Mouse (Mus musculus): ENCODE results near the gene Kcnip1. TPM values are rescaled to one million over a fixed set of nuclear protein-coding genes. Genes with fewer than 3 reads are reported as not detected.

Gene Kcnip1
- polyA plus RNA-seq, 1 experiment from 2014 or later: 10.2 TPM

DNA sequence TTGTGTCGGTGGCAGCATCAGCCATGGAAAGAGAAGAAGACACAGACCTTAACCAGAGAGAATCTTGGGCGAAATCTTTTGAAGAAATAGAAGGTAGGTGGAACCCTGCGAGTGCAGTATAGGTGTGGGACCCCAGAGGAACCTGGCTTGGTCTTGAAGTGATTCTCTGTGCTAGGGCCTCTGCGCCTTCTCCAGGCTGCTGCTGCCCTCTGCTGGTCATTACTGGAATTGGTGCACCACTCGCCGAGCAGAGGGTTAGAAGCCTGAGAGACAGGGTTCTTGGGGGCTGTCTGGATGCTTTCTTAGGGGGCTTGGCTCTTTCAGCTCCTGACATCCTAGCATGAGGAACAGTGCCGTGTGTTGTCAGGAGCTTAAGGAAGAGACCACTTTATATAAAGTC, 271.7 kb downstream of the Kcnip1 start:
- H3K9me3 ChIP-seq: no peaks in the 10 kb centered on the region
- H3K4me3 ChIP-seq (replicated peaks): no peak overlapping the region
- no peaks in the 10 kb centered on the region for H3K27me3 ChIP-seq (replicated peaks)
- no peak overlapping the region for H3K27ac ChIP-seq
- no peaks in the 10 kb centered on the region for H3K4me1 ChIP-seq (replicated peaks)
- no peak overlapping the region for H3K4me2 ChIP-seq (replicated peaks)
- no peak overlapping the region for H3K9ac ChIP-seq
- 21% methylated on average over 7 of the region's 7 CpGs for WGBS
- no peaks in the 10 kb centered on the region for H3K36me3 ChIP-seq
- no peak for ATAC-seq

GRCm38 (mm10) chr11:33706777-33707176, 286.2 kb downstream of the Kcnip1 start:
- H3K36me3 ChIP-seq: no peaks in the 10 kb centered on the region
- H3K9me3 ChIP-seq: no peaks in the 10 kb centered on the region
- 31% methylated on average over 4 of the region's 4 CpGs for WGBS
- no peak overlapping the region for H3K27ac ChIP-seq
- no peak for ATAC-seq
- H3K4me3 ChIP-seq (replicated peaks): no peak overlapping the region
- H3K9ac ChIP-seq: no peak overlapping the region
- H3K27me3 ChIP-seq (replicated peaks): no peaks in the 10 kb centered on the region
- H3K4me2 ChIP-seq (replicated peaks): no peak overlapping the region
- H3K4me1 ChIP-seq (replicated peaks): no peaks in the 10 kb centered on the region

DNA sequence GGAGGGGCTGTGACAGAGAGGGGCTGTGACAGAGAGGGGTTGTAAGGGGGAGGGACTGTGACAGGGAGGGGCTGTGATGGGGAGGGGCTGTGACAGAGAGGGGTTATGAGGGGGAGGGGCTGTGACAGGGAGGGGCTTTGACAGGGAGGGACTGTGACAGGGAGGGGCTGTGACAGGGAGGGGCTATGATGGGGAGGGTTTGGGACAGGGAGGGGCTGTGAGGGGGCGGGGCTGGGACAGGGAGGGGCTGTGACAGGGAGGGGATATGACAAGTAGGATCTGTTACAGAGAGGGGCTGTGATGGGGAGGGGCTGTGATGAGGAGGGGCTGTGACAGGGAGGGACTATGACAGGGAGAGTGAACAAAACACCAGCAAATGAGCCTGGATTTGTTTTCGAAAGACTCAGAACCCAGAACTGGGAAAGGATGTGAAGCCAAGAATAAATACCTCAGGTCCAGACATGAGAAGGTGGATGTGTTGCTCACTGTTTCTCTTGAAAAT, 290.9 kb downstream of the Kcnip1 start:
- Histone ChIP-seq H3K36me3 (no peaks in the 10 kb centered on the region), H3K27ac (no peak overlapping the region), H3K9me3 (no peaks in the 10 kb centered on the region), H3K4me3 (replicated peaks) (no peak overlapping the region), H3K9ac (no peak overlapping the region), H3K27me3 (replicated peaks) (no peaks in the 10 kb centered on the region), H3K4me2 (replicated peaks) (no peak overlapping the region), H3K4me1 (replicated peaks) (no peaks in the 10 kb centered on the region)
- 32% methylated on average over 2 of the region's 2 CpGs for WGBS
- ATAC-seq: no peak

- Histone ChIP-seq H3K27me3 (replicated peaks) (no peaks in the 10 kb centered on the region), H3K4me2 (replicated peaks) (no peak overlapping the region), H3K27ac (no peak overlapping the region), H3K9ac (no peak overlapping the region), H3K36me3 (no peaks in the 10 kb centered on the region), H3K4me3 (replicated peaks) (no peak overlapping the region), H3K9me3 (no peaks in the 10 kb centered on the region), H3K4me1 (replicated peaks) (no peaks in the 10 kb centered on the region)
- 49% methylated on average over 1 of the region's 1 CpGs for WGBS
- no peak for ATAC-seq
These were observed 291.6 kb downstream of the Kcnip1 start for GRCm38 (mm10) chr11:33701236-33701957.

DNA sequence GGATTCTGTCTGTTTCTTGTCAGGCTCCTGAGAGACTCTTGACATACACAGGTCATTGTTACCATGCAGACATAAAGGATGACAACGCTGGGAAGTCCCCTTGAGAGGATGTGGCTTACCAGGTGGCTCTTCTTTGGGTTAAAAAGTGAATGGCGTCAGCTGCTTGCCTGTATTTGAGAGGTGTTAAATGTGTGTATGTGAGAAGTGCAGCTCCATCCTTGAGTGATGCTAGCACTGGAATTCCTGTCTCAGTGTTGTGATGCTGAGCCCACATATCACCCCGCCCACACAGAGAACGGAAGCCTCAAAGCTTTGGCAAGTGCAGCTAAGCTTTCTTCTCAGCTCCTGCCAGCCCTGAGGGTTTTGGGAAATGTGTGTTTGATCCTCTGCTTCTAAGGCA, 292.2 kb downstream of the Kcnip1 start:
- no peaks in the 10 kb centered on the region for H3K27me3 ChIP-seq (replicated peaks)
- no peak overlapping the region for H3K27ac ChIP-seq
- no peaks in the 10 kb centered on the region for H3K36me3 ChIP-seq
- no peak overlapping the region for H3K4me2 ChIP-seq (replicated peaks)
- H3K9ac ChIP-seq: no peak overlapping the region
- WGBS: 46% methylated on average over 4 of the region's 4 CpGs
- no peaks in the 10 kb centered on the region for H3K4me1 ChIP-seq (replicated peaks)
- H3K4me3 ChIP-seq (replicated peaks): no peak overlapping the region
- H3K9me3 ChIP-seq: no peaks in the 10 kb centered on the region
- no peak for ATAC-seq

- Histone ChIP-seq H3K27me3 (replicated peaks) (no peaks in the 10 kb centered on the region), H3K4me2 (replicated peaks) (no peak overlapping the region), H3K4me3 (replicated peaks) (no peak overlapping the region), H3K27ac (no peak overlapping the region), H3K4me1 (replicated peaks) (no peaks in the 10 kb centered on the region), H3K9me3 (no peaks in the 10 kb centered on the region), H3K36me3 (no peaks in the 10 kb centered on the region), H3K9ac (no peak overlapping the region)
- WGBS: 94% methylated on average over 3 of the region's 3 CpGs
- ATAC-seq: no peak
These were observed 302.8 kb downstream of the Kcnip1 start for GRCm38 (mm10) chr11:33690181-33690580.

DNA sequence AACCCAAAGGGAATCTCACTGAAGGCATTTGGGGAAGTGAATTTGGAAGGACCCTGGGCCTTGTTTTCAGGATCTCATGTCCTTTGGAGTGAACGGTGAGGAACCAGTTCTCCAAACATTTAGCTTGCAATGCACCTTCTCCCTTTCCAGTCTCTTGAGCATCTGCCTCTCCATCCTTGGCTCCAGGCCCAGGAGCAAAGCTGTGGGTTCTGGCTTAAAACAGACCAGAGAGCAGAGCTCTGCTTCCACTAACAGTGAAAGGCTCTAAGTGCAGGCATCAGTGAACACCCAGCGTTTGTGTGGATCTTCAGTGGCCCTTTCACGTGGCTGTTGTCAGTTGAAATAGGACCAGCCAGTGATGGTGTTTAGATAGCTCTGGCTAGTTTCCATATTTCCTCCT, 307.0 kb downstream of the Kcnip1 start:
- Histone ChIP-seq H3K27ac (no peak overlapping the region), H3K4me2 (replicated peaks) (no peak overlapping the region), H3K4me1 (replicated peaks) (no peaks in the 10 kb centered on the region), H3K9ac (no peak overlapping the region), H3K27me3 (replicated peaks) (no peaks in the 10 kb centered on the region), H3K36me3 (no peaks in the 10 kb centered on the region), H3K9me3 (no peaks in the 10 kb centered on the region), H3K4me3 (replicated peaks) (no peak overlapping the region)
- ATAC-seq: peak; percentile 41; the same call in 1 of the 2 replicates
- WGBS: 44% methylated on average over 3 of the region's 3 CpGs

- no peak overlapping the region for H3K27ac ChIP-seq
- H3K4me3 ChIP-seq (replicated peaks): no peak overlapping the region
- WGBS: 1% methylated on average over 15 of the region's 15 CpGs
- H3K9me3 ChIP-seq: no peaks in the 10 kb centered on the region
- no peak overlapping the region for H3K9ac ChIP-seq
- ATAC-seq: no peak
- H3K36me3 ChIP-seq: no peaks in the 10 kb centered on the region
- H3K4me2 ChIP-seq (replicated peaks): peak overlapping the region; percentile 34; the same call in 1 of the 2 replicates
- no peaks in the 10 kb centered on the region for H3K4me1 ChIP-seq (replicated peaks)
- H3K27me3 ChIP-seq (replicated peaks): no peaks in the 10 kb centered on the region
These were observed 312.8 kb downstream of the Kcnip1 start for GRCm38 (mm10) chr11:33680151-33680550.

DNA sequence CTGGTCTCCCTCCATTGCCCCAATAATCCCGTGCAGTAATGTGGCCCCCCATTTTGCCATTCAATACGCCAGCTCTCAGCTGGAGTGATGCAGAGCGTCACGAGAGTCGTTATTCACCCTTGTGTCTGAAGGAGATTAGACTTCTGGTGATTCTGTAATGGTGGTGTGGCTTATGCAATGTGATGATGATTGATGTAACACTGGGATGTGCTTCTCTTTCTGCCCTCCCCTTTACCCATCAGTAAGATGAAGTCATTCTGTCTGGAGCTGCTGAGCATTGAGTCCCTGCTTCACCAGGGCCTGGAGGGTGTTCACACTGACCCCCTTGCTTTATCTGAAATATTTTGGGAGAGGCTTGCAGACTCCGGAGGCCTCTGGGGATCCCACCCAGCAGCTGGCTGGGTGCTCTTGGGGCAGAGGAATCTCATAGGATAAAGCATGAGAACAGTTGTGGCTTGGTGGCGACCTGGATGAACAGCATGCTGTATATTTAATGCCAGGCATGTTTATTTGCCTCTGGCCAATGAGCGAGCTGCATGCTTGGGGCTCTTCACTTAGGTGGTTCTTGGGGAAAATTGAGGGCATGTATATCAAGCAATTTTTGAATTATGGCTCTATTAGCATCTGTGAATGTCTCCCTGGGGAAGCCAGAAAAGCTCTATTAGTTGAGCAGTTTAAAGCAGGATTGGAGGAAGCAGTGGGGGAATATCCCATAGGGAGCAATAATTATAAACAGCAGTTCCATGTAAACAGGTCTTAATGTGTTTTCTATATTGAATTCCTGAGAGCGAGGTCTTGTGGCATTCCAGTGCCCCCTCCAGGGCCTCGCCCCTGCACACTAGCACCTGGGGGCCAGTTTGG, 322.6 kb downstream of the Kcnip1 start:
- Histone ChIP-seq H3K4me2 (replicated peaks) (no peak overlapping the region), H3K27me3 (replicated peaks) (no peaks in the 10 kb centered on the region), H3K4me1 (replicated peaks) (no peaks in the 10 kb centered on the region), H3K27ac (no peak overlapping the region), H3K4me3 (replicated peaks) (no peak overlapping the region), H3K9ac (no peak overlapping the region), H3K9me3 (no peaks in the 10 kb centered on the region), H3K36me3 (no peaks in the 10 kb centered on the region)
- no peak for ATAC-seq
- WGBS: 74% methylated on average over 10 of the region's 10 CpGs

GRCm38 (mm10) chr11:33668376-33668775, 324.6 kb downstream of the Kcnip1 start:
- Histone ChIP-seq H3K9me3 (no peaks in the 10 kb centered on the region), H3K4me1 (replicated peaks) (no peaks in the 10 kb centered on the region), H3K36me3 (no peaks in the 10 kb centered on the region), H3K4me3 (replicated peaks) (no peak overlapping the region), H3K9ac (no peak overlapping the region), H3K4me2 (replicated peaks) (no peak overlapping the region), H3K27ac (no peak overlapping the region), H3K27me3 (replicated peaks) (no peaks in the 10 kb centered on the region)
- no peak for ATAC-seq
- WGBS: 66% methylated on average over 6 of the region's 6 CpGs

GRCm38 (mm10) chr11:33663599-33663998, 329.4 kb downstream of the Kcnip1 start:
- no peak overlapping the region for H3K9ac ChIP-seq
- no peaks in the 10 kb centered on the region for H3K27me3 ChIP-seq (replicated peaks)
- no peak overlapping the region for H3K27ac ChIP-seq
- no peaks in the 10 kb centered on the region for H3K36me3 ChIP-seq
- 80% methylated on average over 2 of the region's 2 CpGs for WGBS
- H3K4me1 ChIP-seq (replicated peaks): no peaks in the 10 kb centered on the region
- no peak overlapping the region for H3K4me3 ChIP-seq (replicated peaks)
- ATAC-seq: no peak
- H3K4me2 ChIP-seq (replicated peaks): no peak overlapping the region
- no peaks in the 10 kb centered on the region for H3K9me3 ChIP-seq

DNA sequence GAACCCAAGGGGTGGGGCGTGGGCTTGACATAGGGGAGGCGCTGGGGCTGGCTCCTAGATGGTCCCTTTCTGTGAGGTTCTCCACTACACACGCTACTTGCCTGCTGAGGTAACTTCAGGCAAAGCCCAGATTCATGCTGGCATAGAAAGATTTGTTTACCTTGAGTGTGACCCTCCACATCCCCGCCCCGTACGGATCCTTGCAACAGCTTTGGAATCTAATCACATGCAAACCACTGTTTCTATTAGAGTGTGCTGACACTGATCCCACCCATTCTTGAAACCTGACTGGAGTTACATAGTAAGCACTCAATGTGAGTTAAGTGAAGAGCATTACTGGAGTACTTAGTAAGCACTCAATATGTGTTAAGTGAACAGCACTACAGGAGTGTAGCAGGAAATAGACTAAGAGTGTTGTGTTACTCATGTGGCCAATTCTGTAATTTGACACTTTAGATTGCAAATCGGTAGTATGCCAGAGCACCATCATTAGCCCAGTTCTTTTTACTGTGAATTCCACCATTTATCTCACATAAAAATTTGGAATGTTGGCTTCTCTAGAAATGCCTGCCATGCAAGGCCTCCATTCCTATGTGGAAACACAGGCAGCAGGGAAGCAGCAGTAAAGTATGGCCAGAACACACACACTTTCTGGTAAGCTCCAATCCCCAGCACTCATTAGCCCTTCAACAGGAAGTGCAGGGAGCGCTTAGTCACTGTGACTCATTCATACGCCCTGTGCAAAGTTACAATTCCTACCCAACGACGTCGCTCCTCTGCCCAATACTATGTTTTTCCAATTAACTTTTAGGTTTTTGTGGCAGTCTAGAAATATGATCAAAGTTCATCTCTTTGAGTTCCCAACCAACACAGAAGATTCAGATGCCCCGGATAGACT, 332.7 kb downstream of the Kcnip1 start:
- WGBS: 70% methylated on average over 13 of the region's 13 CpGs
- no peaks in the 10 kb centered on the region for H3K9me3 ChIP-seq
- no peaks in the 10 kb centered on the region for H3K36me3 ChIP-seq
- no peaks in the 10 kb centered on the region for H3K4me1 ChIP-seq (replicated peaks)
- no peak overlapping the region for H3K9ac ChIP-seq
- ATAC-seq: no peak
- no peak overlapping the region for H3K4me2 ChIP-seq (replicated peaks)
- H3K4me3 ChIP-seq (replicated peaks): no peak overlapping the region
- H3K27ac ChIP-seq: no peak overlapping the region
- H3K27me3 ChIP-seq (replicated peaks): no peaks in the 10 kb centered on the region

Data from intestine, embryonic 15.5 days (tissue).